Mouse (Mus musculus) liver, embryonic 14.5 days (tissue): ENCODE data around the gene Rab3c. TPM values are rescaled to one million over a fixed set of nuclear protein-coding genes. Genes with fewer than 3 reads are reported as not detected.

Experiments
- ATAC-seq: fragments of 200-750 bp; cut with Nextera tagmentation; 2 replicates; pipeline ENCODE4 v1.8.0; 2017; ENCODE audit warnings: moderate number of reproducible peaks, mild to moderate bottlenecking, moderate library complexity; ENCODE audit not compliant: insufficient read depth
- DNase-seq, 3 experiments: peaks; one replicate each; pipeline ENCODE4 v3.0.0-alpha.2; 2012 to 2013; ENCODE audit warnings: low read depth in 3 of 3, low spot score in 3 of 3
- H3K27ac ChIP-seq: fragments of 300-500 bp; sonication (generic); 2 replicates; pipeline ENCODE4 v1.5.1; 2014; ENCODE audit warnings: moderate library complexity, mild to moderate bottlenecking, control low read depth, inconsistent platforms
- H3K27me3 ChIP-seq: fragments of 300-500 bp; sonication (generic); 2 replicates; pipeline ENCODE4 v1.6.1; 2014; ENCODE audit warnings: mild to moderate bottlenecking, low read length, moderate library complexity; ENCODE audit not compliant: control insufficient read depth, insufficient read depth
- H3K36me3 ChIP-seq: fragments of 300-500 bp; sonication (generic); replicated peaks from 2 replicates; pipeline ENCODE4 v1.6.1; 2014; ENCODE audit warnings: low read depth; ENCODE audit not compliant: control insufficient read depth, insufficient read depth
- H3K4me1 ChIP-seq, 2 experiments: fragments of 200-500 bp in 1 of 2; fragments of 300-500 bp in 1 of 2; sonication (generic) in 1 of 2; replicated peaks; 2 replicates each; pipeline ENCODE4 v1.6.1; 2012 to 2014; ENCODE audit warnings: antibody characterized with exemption in 1 of 2, inconsistent platforms in 1 of 2, low read length in 1 of 2; ENCODE audit not compliant: control insufficient read depth in 2 of 2, insufficient read depth in 2 of 2
- H3K4me2 ChIP-seq: fragments of 300-500 bp; sonication (generic); 2 replicates; pipeline ENCODE4 v1.6.1; 2014; ENCODE audit warnings: low read depth, mild to moderate bottlenecking, control low read depth, moderate library complexity
- H3K4me3 ChIP-seq, 2 experiments: fragments of 200-500 bp in 1 of 2; fragments of 300-500 bp in 1 of 2; sonication (generic) in 1 of 2; 2 replicates each; pipeline ENCODE4 v1.5.1; 2012 to 2014; ENCODE audit warnings: low read depth in 2 of 2, low read length in 2 of 2, mild to moderate bottlenecking in 2 of 2, control low read depth in 1 of 2, inconsistent platforms in 1 of 2, moderate library complexity in 1 of 2; ENCODE audit not compliant: insufficient read depth in 1 of 2
- H3K9ac ChIP-seq: fragments of 300-500 bp; sonication (generic); replicated peaks from 2 replicates; pipeline ENCODE4 v1.6.1; 2014; ENCODE audit warnings: mild to moderate bottlenecking, control low read depth, moderate library complexity
- H3K9me3 ChIP-seq: fragments of 300-500 bp; sonication (generic); 2 replicates; pipeline ENCODE4 v1.6.1; 2016; ENCODE audit warnings: low read length, mixed read lengths; ENCODE audit not compliant: control insufficient read depth
- CTCF ChIP-seq: IDR thresholded peaks from 2 replicates; pipeline ENCODE4 v1.5.1; 2016; ENCODE audit warnings: antibody characterized with exemption, low read depth, control low read depth
- EP300 ChIP-seq: IDR thresholded peaks from 2 replicates; pipeline ENCODE4 v1.6.1; 2016; ENCODE audit warnings: antibody characterized with exemption, low read depth
- WGBS: fragments of 180-500 bp; shearing (Covaris S2); extraction: QIAGEN DNeasy Blood & Tissue Kit; methylation state at CpG from one replicate; pipeline ENCODE4 v1.1.7; 2014; ENCODE audit not compliant: insufficient replicate concordance; 5-methylcytosine and 5-hydroxymethylcytosine counted together
- polyA plus RNA-seq, 2 experiments: library from polyadenylated mRNA; depleted of rRNA in 1 of 2; stranded (reverse) in 1 of 2; unstranded in 1 of 2; fragments of >200 nt; fragmentation: Nextera tagmentation in 1 of 2; extraction: Ambion mirVana in 1 of 2; gene quantifications; 2 replicates each; pipeline versions ENCODE4 v1.2.1 to v1.2.3; 2012 to 2014

Rab3c gene
- polyA plus RNA-seq, 2 experiments = under 0.01 TPM; not detected in 1

GRCm38 (mm10) chr13:110113711-110114110 is 167.1 kb downstream of the Rab3c start:
- Histone ChIP-seq H3K27ac (no peak overlapping the region), H3K4me3 (no peak overlapping the region), H3K9ac (no peak overlapping the region), H3K9me3 (no peaks in the 10 kb centered on the region), H3K27me3 (no peaks in the 10 kb centered on the region), H3K4me1 (no peaks in the 10 kb centered on the region), H3K36me3 (no peaks in the 10 kb centered on the region), H3K4me2 (no peak overlapping the region)
- 66% methylated on average over 6 of the region's 6 CpGs for WGBS
- DNase-seq = no peak
- no peak for ATAC-seq
- no peak for TF ChIP-seq CTCF
- no peak for TF ChIP-seq EP300

GRCm38 (mm10) chr13:110097424-110098050 is 183.3 kb downstream of the Rab3c start:
- Histone ChIP-seq H3K36me3 (no peaks in the 10 kb centered on the region), H3K4me2 (no peak overlapping the region), H3K9me3 (no peaks in the 10 kb centered on the region), H3K27me3 (no peaks in the 10 kb centered on the region), H3K9ac (no peak overlapping the region), H3K27ac (no peak overlapping the region), H3K4me1 (no peaks in the 10 kb centered on the region), H3K4me3 (no peak overlapping the region)
- ATAC-seq = no peak
- no peak for TF ChIP-seq EP300
- no peak for TF ChIP-seq CTCF
- no peak for DNase-seq
- WGBS = 71% methylated on average over 6 of the region's 6 CpGs

GRCm38 (mm10) chr13:110094998-110095397 is 185.8 kb downstream of the Rab3c start:
- H3K4me1 ChIP-seq = no peaks in the 10 kb centered on the region
- H3K36me3 ChIP-seq = no peaks in the 10 kb centered on the region
- no peak for TF ChIP-seq CTCF
- no peak for TF ChIP-seq EP300
- no peaks in the 10 kb centered on the region for H3K9me3 ChIP-seq
- 72% methylated on average over 6 of the region's 6 CpGs for WGBS
- H3K27ac ChIP-seq = no peak overlapping the region
- H3K4me2 ChIP-seq = no peak overlapping the region
- ATAC-seq = no peak
- DNase-seq = no peak
- H3K4me3 ChIP-seq = no peak overlapping the region
- no peaks in the 10 kb centered on the region for H3K27me3 ChIP-seq
- H3K9ac ChIP-seq = no peak overlapping the region

- Histone ChIP-seq H3K4me2 (no peak overlapping the region), H3K27me3 (no peaks in the 10 kb centered on the region), H3K36me3 (no peaks in the 10 kb centered on the region), H3K27ac (no peak overlapping the region), H3K4me1 (no peaks in the 10 kb centered on the region), H3K4me3 (no peak overlapping the region), H3K9ac (no peak overlapping the region), H3K9me3 (no peaks in the 10 kb centered on the region)
- ATAC-seq (no peak), DNase-seq (no peak)
- TF ChIP-seq EP300 (no peak), CTCF (no peak)
- WGBS = 62% methylated on average over 17 of the region's 17 CpGs
These were observed 186.8 kb downstream of the Rab3c start for GRCm38 (mm10) chr13:110093720-110094685.

GRCm38 (mm10) chr13:110083961-110084360 is 196.8 kb downstream of the Rab3c start:
- TF ChIP-seq CTCF (no peak), EP300 (no peak)
- ATAC-seq = no peak
- Histone ChIP-seq H3K36me3 (no peaks in the 10 kb centered on the region), H3K9me3 (no peaks in the 10 kb centered on the region), H3K4me2 (no peak overlapping the region), H3K9ac (no peak overlapping the region), H3K4me1 (no peaks in the 10 kb centered on the region), H3K4me3 (no peak overlapping the region), H3K27me3 (no peaks in the 10 kb centered on the region), H3K27ac (no peak overlapping the region)
- WGBS = 77% methylated on average over 8 of the region's 8 CpGs
- no peak for DNase-seq
